Mouse (Mus musculus): Measurements from ENCODE around the gene Pigq. TPM values are rescaled to one million over a fixed set of nuclear protein-coding genes. Genes with fewer than 3 reads are reported as not detected.
A peak's percentile ranks its signal among the peaks of the same experiment; 100 is the strongest.

Pigq gene
- polyA plus RNA-seq, 1 experiment = 48.5 TPM

GRCm38 (mm10) chr17:25941511-25942241 is 3.1 kb downstream of the Pigq start:
- peaks cover 64% of the 10 kb centered on the region for H3K4me1 ChIP-seq
- H3K36me3 ChIP-seq (replicated peaks; ENCODE audit: low read length) = peaks cover 28% of the 10 kb centered on the region
- H3K27me3 ChIP-seq (replicated peaks) = peaks cover 14% of the 10 kb centered on the region
- peak overlapping the region; percentile 96 for H3K4me3 ChIP-seq (replicated peaks)
- TF ChIP-seq FLI1 (IDR thresholded peaks at IDR 0.05; ENCODE audit: low read length) (no peak), GATA1 (IDR thresholded peaks at IDR 0.05; ENCODE audit: borderline replicate concordance, low read length) (no peak)
- H3K9me3 ChIP-seq = no peaks in the 10 kb centered on the region

- TF ChIP-seq FLI1 (IDR thresholded peaks at IDR 0.05; ENCODE audit: low read length) = no peak
- no peak for TF ChIP-seq GATA1 (IDR thresholded peaks at IDR 0.05; ENCODE audit: borderline replicate concordance, low read length)
- Histone ChIP-seq H3K4me3 (replicated peaks) (no peak overlapping the region), H3K4me1 (peaks cover 14% of the 10 kb centered on the region), H3K27me3 (replicated peaks) (no peaks in the 10 kb centered on the region), H3K36me3 (replicated peaks; ENCODE audit: low read length) (peaks cover 93% of the 10 kb centered on the region), H3K9me3 (no peaks in the 10 kb centered on the region)
These were observed 10.2 kb downstream of the Pigq start for GRCm38 (mm10) chr17:25934526-25934925.

- Histone ChIP-seq H3K9me3 (no peaks in the 10 kb centered on the region), H3K4me3 (replicated peaks) (no peak overlapping the region), H3K36me3 (replicated peaks; ENCODE audit: low read length) (peaks cover 61% of the 10 kb centered on the region), H3K27me3 (replicated peaks) (no peaks in the 10 kb centered on the region), H3K4me1 (peaks cover 26% of the 10 kb centered on the region)
- TF ChIP-seq FLI1 (IDR thresholded peaks at IDR 0.05; ENCODE audit: low read length) (no peak), GATA1 (IDR thresholded peaks at IDR 0.05; ENCODE audit: borderline replicate concordance, low read length) (no peak)
These were observed 19.4 kb downstream of the Pigq start for GRCm38 (mm10) chr17:25925348-25925747.

GRCm38 (mm10) chr17:25922120-25922519 is 22.6 kb downstream of the Pigq start:
- Histone ChIP-seq H3K9me3 (no peaks in the 10 kb centered on the region), H3K4me3 (replicated peaks) (peak overlapping the region; percentile 68), H3K4me1 (peaks cover 40% of the 10 kb centered on the region), H3K27me3 (replicated peaks) (no peaks in the 10 kb centered on the region), H3K36me3 (replicated peaks; ENCODE audit: low read length) (peaks cover 41% of the 10 kb centered on the region)
- no peak for TF ChIP-seq FLI1 (IDR thresholded peaks at IDR 0.05; ENCODE audit: low read length)
- no peak for TF ChIP-seq GATA1 (IDR thresholded peaks at IDR 0.05; ENCODE audit: borderline replicate concordance, low read length)

GRCm38 (mm10) chr17:25919786-25920642 is 24.7 kb downstream of the Pigq start:
- H3K4me1 ChIP-seq = peaks cover 55% of the 10 kb centered on the region
- TF ChIP-seq GATA1 (IDR thresholded peaks at IDR 0.05; ENCODE audit: borderline replicate concordance, low read length) (0 out of 3 replicates have a peak, but pooled peaks have one; percentile 30), FLI1 (IDR thresholded peaks at IDR 0.05; ENCODE audit: low read length) (no peak)
- H3K27me3 ChIP-seq (replicated peaks) = peaks cover 2% of the 10 kb centered on the region
- H3K36me3 ChIP-seq (replicated peaks; ENCODE audit: low read length) = peaks cover 35% of the 10 kb centered on the region
- peak overlapping the region; percentile 100 for H3K4me3 ChIP-seq (replicated peaks)
- H3K9me3 ChIP-seq = no peaks in the 10 kb centered on the region

- Histone ChIP-seq H3K9me3 (no peaks in the 10 kb centered on the region), H3K36me3 (replicated peaks; ENCODE audit: low read length) (peaks cover 36% of the 10 kb centered on the region), H3K27me3 (replicated peaks) (peaks cover 2% of the 10 kb centered on the region), H3K4me1 (peaks cover 63% of the 10 kb centered on the region), H3K4me3 (replicated peaks) (peak within 1 kb of the TSS; percentile 100)
- TF ChIP-seq FLI1 (IDR thresholded peaks at IDR 0.05; ENCODE audit: low read length) (no peak), GATA1 (IDR thresholded peaks at IDR 0.05; ENCODE audit: borderline replicate concordance, low read length) (no peak)
These were observed 25.5 kb downstream of the Pigq start, which contains the start of gene Rab40c for GRCm38 (mm10) chr17:25919144-25919785. TSS of gene Rab40c (minus strand) at chr17:25919727.

GRCm38 (mm10) chr17:25918037-25918750 is 26.5 kb downstream of the Pigq start:
- H3K36me3 ChIP-seq (replicated peaks; ENCODE audit: low read length) = peaks cover 34% of the 10 kb centered on the region
- H3K27me3 ChIP-seq (replicated peaks) = peaks cover 2% of the 10 kb centered on the region
- peak overlapping the region; percentile 100 for H3K4me3 ChIP-seq (replicated peaks)
- H3K9me3 ChIP-seq = no peaks in the 10 kb centered on the region
- H3K4me1 ChIP-seq = peaks cover 74% of the 10 kb centered on the region
- TF ChIP-seq GATA1 (IDR thresholded peaks at IDR 0.05; ENCODE audit: borderline replicate concordance, low read length) = no peak
- no peak for TF ChIP-seq FLI1 (IDR thresholded peaks at IDR 0.05; ENCODE audit: low read length)

GRCm38 (mm10) chr17:25916931-25917647 is 27.6 kb downstream of the Pigq start:
- Histone ChIP-seq H3K27me3 (replicated peaks) (peaks cover 2% of the 10 kb centered on the region), H3K9me3 (no peaks in the 10 kb centered on the region), H3K4me1 (peaks cover 76% of the 10 kb centered on the region), H3K4me3 (replicated peaks) (no peak overlapping the region), H3K36me3 (replicated peaks; ENCODE audit: low read length) (peaks cover 38% of the 10 kb centered on the region)
- TF ChIP-seq FLI1 (IDR thresholded peaks at IDR 0.05; ENCODE audit: low read length) (no peak), GATA1 (IDR thresholded peaks at IDR 0.05; ENCODE audit: borderline replicate concordance, low read length) (no peak)

Measured in megakaryocyte, embryonic 14.5 days (primary cell).